Mouse (Mus musculus) G1E (cell line): ENCODE measurements around the gene Tbc1d1. TPM values are rescaled to one million over a fixed set of nuclear protein-coding genes. Genes with fewer than 3 reads are reported as not detected.

Source experiments
- ATAC-seq: 2 replicates; pipeline ENCODE4 v1.8.0; 2016; ENCODE audit warnings: mild to moderate bottlenecking; ENCODE audit not compliant: insufficient number of reproducible peaks, poor library complexity, low FRiP score, severe bottlenecking; ENCODE audit errors: extremely low read depth
- DNase-seq: peaks from one replicate; pipeline ENCODE4 v3.0.0; 2012; ENCODE audit warnings: low spot score
- H3K27me3 ChIP-seq: 2 replicates; pipeline ENCODE4 v1.6.1; 2012; ENCODE audit warnings: mild to moderate bottlenecking, low read length, inconsistent platforms; ENCODE audit not compliant: insufficient read depth
- H3K36me3 ChIP-seq: replicated peaks from 2 replicates; pipeline ENCODE3; 2012; ENCODE audit warnings: mild to moderate bottlenecking, inconsistent platforms
- H3K4me1 ChIP-seq: 2 replicates; pipeline ENCODE4 v1.6.1; 2012; ENCODE audit warnings: low read depth, low read length, inconsistent platforms, mixed read lengths; ENCODE audit not compliant: insufficient read depth
- H3K4me3 ChIP-seq: 2 replicates; pipeline ENCODE4 v1.5.1; 2012; ENCODE audit warnings: low read depth, mild to moderate bottlenecking, inconsistent platforms, low read length, moderate library complexity, mixed read lengths
- H3K9me3 ChIP-seq: replicated peaks from 2 replicates; pipeline ENCODE4 v1.6.1; 2012; ENCODE audit warnings: inconsistent platforms
- CTCF ChIP-seq: IDR thresholded peaks from 2 replicates; pipeline ENCODE4 v1.5.1; 2012; ENCODE audit warnings: low read depth, low read length, inconsistent platforms, mixed read lengths
- GATA1 ChIP-seq: IDR thresholded peaks from 2 replicates; pipeline ENCODE4 v1.6.1; 2012; ENCODE audit warnings: borderline replicate concordance, low read length, inconsistent platforms, mixed read lengths
- GATA2 ChIP-seq: IDR thresholded peaks from 2 replicates; pipeline ENCODE4 v1.6.1; 2012; ENCODE audit warnings: low read depth, low read length, inconsistent platforms, borderline replicate concordance
- POLR2AphosphoS5 ChIP-seq: IDR thresholded peaks from 2 replicates; pipeline ENCODE4 v1.6.1; 2012; ENCODE audit warnings: low read depth, low read length, inconsistent platforms; ENCODE audit not compliant: insufficient replicate concordance
- TAL1 ChIP-seq: conservative IDR thresholded peaks from 2 replicates; pipeline ENCODE4 v1.6.1; 2012; ENCODE audit warnings: low read depth, low read length, inconsistent platforms, mixed read lengths
- polyA plus RNA-seq: library from polyadenylated mRNA; stranded (reverse); fragments of >175 nt; gene quantifications from 2 replicates; pipeline ENCODE4 v1.2.3, GENCODE M21; 2012
- total RNA-seq, 2 experiments: library from RNA; stranded (forward) in 1 of 2; stranded (reverse) in 1 of 2; fragments of 200-1000 nt in 1 of 2; fragments of >200 nt in 1 of 2; fragmentation: Nextera tagmentation in 1 of 2; gene quantifications; 2 replicates each; pipeline ENCODE4 v1.2.3; 2014 to 2017

Gene Tbc1d1
- total and polyA plus RNA-seq, 3 experiments, result 4.2 to 17.3 (median 11.7) TPM

DNA sequence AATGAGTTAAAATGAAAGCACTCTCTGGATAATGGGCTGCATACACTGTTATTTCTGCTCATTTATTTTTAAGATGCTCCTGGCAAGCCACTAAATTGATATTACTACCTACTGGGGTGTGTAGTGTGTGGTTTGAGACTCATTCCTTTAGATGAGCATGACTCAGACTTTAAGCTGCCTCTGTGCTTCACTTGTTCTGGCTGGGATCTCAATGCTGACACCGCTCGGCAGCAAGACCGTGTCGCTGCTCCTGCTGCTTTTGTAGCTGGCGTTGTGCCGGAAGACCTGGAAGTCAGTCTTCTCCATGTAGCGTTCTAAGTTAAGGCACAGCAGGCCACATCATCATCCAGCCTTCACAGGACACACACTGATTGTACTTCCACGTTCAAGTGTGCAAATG lies 124.1 kb downstream of the Tbc1d1 start:
- peaks cover 75% of the 10 kb centered on the region for H3K36me3 ChIP-seq
- H3K4me3 ChIP-seq, result no peak overlapping the region
- TF ChIP-seq GATA1, result no peak
- no peak for TF ChIP-seq TAL1
- no peak for TF ChIP-seq POLR2AphosphoS5
- TF ChIP-seq CTCF, result no peak
- H3K27me3 ChIP-seq, result no peaks in the 10 kb centered on the region
- no peaks in the 10 kb centered on the region for H3K9me3 ChIP-seq
- DNase-seq, result no peak
- no peaks in the 10 kb centered on the region for H3K4me1 ChIP-seq
- no peak for ATAC-seq

DNA sequence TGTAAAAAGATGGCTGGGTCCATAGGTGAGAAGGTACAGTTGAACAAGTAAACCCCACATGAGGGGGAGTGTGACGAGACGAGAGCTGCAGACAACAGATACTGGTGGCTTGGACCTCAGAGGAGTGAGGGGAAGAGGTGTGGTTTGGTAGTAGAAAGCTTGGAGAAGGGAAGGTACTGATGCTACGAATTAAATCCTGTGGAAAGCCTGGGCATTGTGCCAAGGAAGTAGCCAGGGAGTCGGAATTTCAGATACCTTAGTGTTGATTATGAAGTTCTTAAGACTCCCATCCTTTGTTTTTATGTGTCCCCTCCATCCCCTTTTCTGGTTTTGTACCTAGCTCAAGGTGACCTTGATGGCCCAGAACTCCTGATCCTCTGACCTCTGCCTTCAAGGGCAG lies 124.5 kb downstream of the Tbc1d1 start:
- DNase-seq (no peak), ATAC-seq (no peak)
- Histone ChIP-seq H3K36me3 (peaks cover 76% of the 10 kb centered on the region), H3K9me3 (no peaks in the 10 kb centered on the region), H3K4me3 (no peak overlapping the region), H3K27me3 (no peaks in the 10 kb centered on the region), H3K4me1 (no peaks in the 10 kb centered on the region)
- TF ChIP-seq POLR2AphosphoS5, result no peak
- no peak for TF ChIP-seq GATA1
- no peak for TF ChIP-seq GATA2
- no peak for TF ChIP-seq TAL1
- TF ChIP-seq CTCF, result no peak

DNA sequence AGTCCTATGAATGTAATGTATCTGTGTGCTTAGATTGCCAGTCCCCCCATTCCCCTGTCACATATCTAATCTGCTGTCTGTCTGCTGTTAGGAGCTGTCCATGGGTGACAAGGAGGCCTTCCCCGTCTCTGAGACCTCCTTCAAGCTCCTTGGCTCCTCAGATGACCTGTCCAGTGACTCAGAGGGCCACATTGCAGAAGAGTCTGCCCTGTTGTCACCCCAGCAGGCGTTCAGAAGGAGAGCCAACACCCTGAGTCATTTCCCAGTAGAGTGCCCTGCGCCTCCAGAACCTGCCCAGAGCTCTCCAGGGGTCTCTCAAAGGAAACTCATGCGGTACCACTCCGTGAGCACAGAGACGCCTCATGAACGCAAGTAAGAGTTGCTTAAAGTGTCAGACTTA lies 125.6 kb downstream of the Tbc1d1 start:
- H3K4me3 ChIP-seq, result no peak overlapping the region
- no peak for TF ChIP-seq TAL1
- no peak for DNase-seq
- no peak for ATAC-seq
- no peaks in the 10 kb centered on the region for H3K4me1 ChIP-seq
- no peaks in the 10 kb centered on the region for H3K27me3 ChIP-seq
- H3K9me3 ChIP-seq, result no peaks in the 10 kb centered on the region
- H3K36me3 ChIP-seq, result peaks cover 80% of the 10 kb centered on the region

DNA sequence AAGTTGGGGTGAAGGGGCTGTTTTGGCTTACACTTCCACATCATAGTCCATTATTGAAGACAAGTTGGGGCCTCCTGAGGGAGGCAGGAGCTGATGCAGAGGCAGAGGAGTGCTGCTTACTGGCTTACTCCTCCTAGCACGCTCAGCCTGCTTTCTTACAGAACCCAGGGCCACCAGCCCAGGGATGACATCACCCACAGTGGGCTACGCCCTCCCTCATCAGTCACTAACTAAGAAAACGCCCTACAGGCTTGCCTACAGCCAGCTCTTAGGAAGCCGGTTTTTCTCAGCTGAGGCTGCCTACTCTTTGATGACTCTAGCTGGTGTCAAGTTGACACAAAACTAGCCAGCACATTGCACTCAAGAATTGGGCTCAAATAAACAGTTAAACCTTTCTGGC lies 126.5 kb downstream of the Tbc1d1 start:
- ATAC-seq (no peak), DNase-seq (no peak)
- Histone ChIP-seq H3K4me3 (no peak overlapping the region), H3K36me3 (peaks cover 82% of the 10 kb centered on the region), H3K9me3 (no peaks in the 10 kb centered on the region), H3K27me3 (no peaks in the 10 kb centered on the region), H3K4me1 (no peaks in the 10 kb centered on the region)
- TF ChIP-seq TAL1 (no peak), CTCF (no peak), GATA2 (no peak), GATA1 (no peak), POLR2AphosphoS5 (no peak)

DNA sequence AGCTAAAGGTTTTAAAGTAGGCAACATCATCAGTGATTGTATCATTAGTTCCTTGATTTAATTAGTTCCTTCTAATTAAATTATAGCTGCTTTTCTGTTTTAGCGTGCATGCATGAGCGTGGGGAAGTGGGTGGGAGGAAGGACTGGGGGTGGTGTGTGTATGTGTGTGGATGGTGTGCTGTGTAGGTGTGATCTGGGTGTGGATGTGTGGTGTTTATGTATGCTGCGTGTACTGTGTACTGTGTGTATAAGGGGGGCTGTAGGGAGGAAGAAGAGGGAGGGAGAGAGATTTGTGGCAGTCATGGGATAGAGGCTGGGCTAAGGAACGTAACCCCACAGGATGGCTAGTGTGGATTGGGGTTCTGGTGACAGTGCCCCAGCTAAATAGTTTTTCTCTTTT lies 129.2 kb downstream of the Tbc1d1 start:
- H3K36me3 ChIP-seq, result peaks cover 81% of the 10 kb centered on the region
- TF ChIP-seq POLR2AphosphoS5 (no peak), TAL1 (no peak), CTCF (no peak), GATA1 (no peak), GATA2 (no peak)
- no peaks in the 10 kb centered on the region for H3K9me3 ChIP-seq
- no peak for ATAC-seq
- no peaks in the 10 kb centered on the region for H3K4me1 ChIP-seq
- no peak for DNase-seq
- no peak overlapping the region for H3K4me3 ChIP-seq
- H3K27me3 ChIP-seq, result no peaks in the 10 kb centered on the region

DNA sequence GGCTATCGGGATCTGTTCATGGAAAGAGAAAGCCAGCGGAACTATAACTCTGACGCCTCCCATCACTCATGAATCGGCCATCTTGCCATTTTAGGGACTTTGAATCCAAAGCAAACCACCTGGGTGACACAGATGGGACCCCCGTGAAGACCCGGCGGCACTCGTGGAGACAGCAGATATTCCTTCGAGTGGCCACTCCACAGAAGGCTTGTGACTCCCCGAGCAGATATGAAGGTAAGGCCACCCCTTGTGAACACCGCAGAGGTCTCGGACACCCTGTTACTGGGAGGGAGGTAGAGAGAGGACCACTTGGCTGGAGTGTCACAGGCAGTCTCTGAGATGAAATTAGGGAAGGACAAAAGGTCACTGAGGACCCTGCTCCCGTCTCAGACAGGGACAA lies 129.7 kb downstream of the Tbc1d1 start:
- no peaks in the 10 kb centered on the region for H3K9me3 ChIP-seq
- DNase-seq, result no peak
- H3K27me3 ChIP-seq, result no peaks in the 10 kb centered on the region
- no peak for TF ChIP-seq POLR2AphosphoS5
- TF ChIP-seq CTCF, result no peak
- no peak for TF ChIP-seq GATA1
- no peak for TF ChIP-seq GATA2
- TF ChIP-seq TAL1, result no peak
- H3K36me3 ChIP-seq, result peaks cover 80% of the 10 kb centered on the region
- no peak for ATAC-seq
- H3K4me3 ChIP-seq, result no peak overlapping the region
- no peaks in the 10 kb centered on the region for H3K4me1 ChIP-seq

DNA sequence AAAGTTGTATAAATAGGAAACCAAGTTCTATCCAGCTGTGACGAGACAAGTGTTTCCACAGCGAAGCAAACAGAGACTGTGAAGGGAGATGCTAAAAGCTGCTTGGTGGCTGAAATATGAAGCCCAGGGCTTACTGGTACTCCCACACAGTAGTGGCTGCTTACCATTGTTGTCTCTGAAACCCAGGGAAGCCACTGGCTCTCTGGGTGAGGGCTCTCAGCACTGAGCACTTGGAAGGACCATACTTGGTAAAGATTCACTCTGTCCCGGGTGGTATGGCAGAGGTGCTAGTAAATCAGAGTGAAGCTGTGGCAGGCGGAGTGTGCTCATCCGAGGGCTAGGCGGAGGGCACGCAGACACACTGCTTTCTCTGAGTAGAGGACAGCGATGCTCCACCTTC lies 131.2 kb downstream of the Tbc1d1 start:
- no peak for TF ChIP-seq POLR2AphosphoS5
- TF ChIP-seq GATA2, result no peak
- no peak for TF ChIP-seq GATA1
- TF ChIP-seq TAL1, result no peak
- ATAC-seq (no peak), DNase-seq (no peak)
- Histone ChIP-seq H3K4me1 (no peaks in the 10 kb centered on the region), H3K36me3 (peaks cover 74% of the 10 kb centered on the region), H3K27me3 (no peaks in the 10 kb centered on the region), H3K4me3 (no peak overlapping the region), H3K9me3 (no peaks in the 10 kb centered on the region)
